Mouse (Mus musculus): ENCODE data around the gene Clec12b.

GRCm38 (mm10) chr6:129380454-129380853 is 5.2 kb downstream of the Clec12b start:
- TF ChIP-seq CTCF (IDR thresholded peaks at IDR 0.05; ENCODE audit: low read depth) = no peak
- no peak for TF ChIP-seq EP300 (IDR thresholded peaks at IDR 0.05; ENCODE audit: low read depth)
